Mouse (Mus musculus) forebrain, embryonic 15.5 days (tissue): ENCODE data around the gene Ugt1a2. TPM values are rescaled to one million over a fixed set of nuclear protein-coding genes. Genes with fewer than 3 reads are reported as not detected.
"Not testable (repeated sequence)": the region's sequence is repeated elsewhere in the genome, so short reads cannot be mapped to it uniquely, and the experiment has no call there.

Experiments
- ATAC-seq: fragments of 200-750 bp; cut with Nextera tagmentation; replicated peaks from 2 replicates; pipeline ENCODE4 v1.8.0; 2017; ENCODE audit warnings: mild to moderate bottlenecking, moderate TSS enrichment, moderate library complexity
- H3K27ac ChIP-seq: fragments of 300-500 bp; sonication (generic); replicated peaks from 2 replicates; pipeline ENCODE4 v1.5.1; 2015; ENCODE audit warnings: mild to moderate bottlenecking, inconsistent platforms
- H3K27me3 ChIP-seq: fragments of 300-500 bp; sonication (generic); 2 replicates; pipeline ENCODE4 v1.6.1; 2015; ENCODE audit warnings: inconsistent platforms
- H3K36me3 ChIP-seq: fragments of 300-500 bp; sonication (generic); 2 replicates; pipeline ENCODE4 v1.6.1; 2015; ENCODE audit warnings: mild to moderate bottlenecking, inconsistent platforms
- H3K4me1 ChIP-seq: fragments of 300-500 bp; sonication (generic); 2 replicates; pipeline ENCODE4 v1.6.1; 2015; ENCODE audit warnings: inconsistent platforms
- H3K4me2 ChIP-seq: fragments of 300-500 bp; sonication (generic); replicated peaks from 2 replicates; pipeline ENCODE4 v1.6.1; 2015; ENCODE audit warnings: mild to moderate bottlenecking, inconsistent platforms
- H3K4me3 ChIP-seq: fragments of 300-500 bp; sonication (generic); 2 replicates; pipeline ENCODE4 v1.5.1; 2015; ENCODE audit warnings: mild to moderate bottlenecking, inconsistent platforms
- H3K9ac ChIP-seq: fragments of 300-500 bp; sonication (generic); replicated peaks from 2 replicates; pipeline ENCODE4 v1.6.1; 2015; ENCODE audit warnings: mild to moderate bottlenecking, inconsistent platforms
- H3K9me3 ChIP-seq: fragments of 300-500 bp; sonication (generic); 2 replicates; pipeline ENCODE4 v1.6.1; 2016; ENCODE audit warnings: inconsistent platforms
- WGBS: fragments of 180-500 bp; shearing (Covaris S2); methylation state at CpG from one replicate; pipeline ENCODE4 v1.1.7; 2015; ENCODE audit warnings: mixed read lengths; 5-methylcytosine and 5-hydroxymethylcytosine counted together
- polyA plus RNA-seq: library from polyadenylated mRNA; unstranded; fragments of >200 nt; fragmentation: Nextera tagmentation; extraction: Ambion mirVana; gene quantifications from 2 replicates; pipeline ENCODE4 v1.2.1, GENCODE M21; 2015

Gene Ugt1a2
- polyA plus RNA-seq, 1 experiment from 2014 or later: not detected

GRCm38 (mm10) chr1:88220336-88220735, 19.9 kb downstream of the Ugt1a2 start:
- Histone ChIP-seq H3K9me3 (peaks cover 24% of the 10 kb centered on the region), H3K36me3 (no peaks in the 10 kb centered on the region), H3K27ac (no peak overlapping the region), H3K4me1 (no peaks in the 10 kb centered on the region), H3K4me3 (no peak overlapping the region), H3K9ac (no peak overlapping the region), H3K4me2 (no peak overlapping the region), H3K27me3 (no peaks in the 10 kb centered on the region)
- ATAC-seq: no peak

- Histone ChIP-seq H3K4me3 (no peak overlapping the region), H3K36me3 (no peaks in the 10 kb centered on the region), H3K27me3 (no peaks in the 10 kb centered on the region), H3K4me2 (no peak overlapping the region), H3K4me1 (no peaks in the 10 kb centered on the region), H3K9ac (no peak overlapping the region), H3K9me3 (peaks cover 27% of the 10 kb centered on the region), H3K27ac (no peak overlapping the region)
- 57% methylated on average over 2 of the region's 2 CpGs for WGBS
- no peak for ATAC-seq
Measured at GRCm38 (mm10) chr1:88222216-88222615, 21.8 kb downstream of the Ugt1a2 start.

DNA sequence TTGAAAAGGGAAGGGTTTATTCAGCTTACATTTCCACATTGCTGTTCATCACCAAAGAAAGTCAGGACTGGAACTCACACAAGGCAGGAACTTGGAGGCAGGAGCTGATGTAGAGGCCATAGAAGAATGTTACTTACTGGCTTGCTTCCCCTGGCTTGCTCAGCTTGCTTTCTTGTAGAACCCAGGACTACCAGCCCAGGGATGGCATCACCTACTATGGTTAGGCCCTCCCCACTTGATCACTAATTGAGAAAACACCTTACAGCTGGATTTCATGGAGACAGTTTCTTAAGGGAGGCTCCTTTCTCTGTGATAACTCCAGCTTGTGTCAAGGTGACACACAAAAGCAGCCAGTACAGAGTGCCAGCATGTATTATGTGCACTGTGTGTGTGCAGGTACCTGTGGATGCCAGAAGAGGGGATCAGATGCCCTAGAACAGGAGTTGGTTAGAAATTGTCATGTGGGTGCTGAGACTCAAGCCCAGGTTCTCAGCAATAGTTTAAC, 22.7 kb downstream of the Ugt1a2 start:
- not testable (repeated sequence) for H3K4me3 ChIP-seq, H3K36me3 ChIP-seq, H3K4me1 ChIP-seq, H3K27ac ChIP-seq, H3K4me2 ChIP-seq, ATAC-seq, H3K27me3 ChIP-seq, H3K9ac ChIP-seq
- peaks cover 31% of the 10 kb centered on the region for H3K9me3 ChIP-seq

DNA sequence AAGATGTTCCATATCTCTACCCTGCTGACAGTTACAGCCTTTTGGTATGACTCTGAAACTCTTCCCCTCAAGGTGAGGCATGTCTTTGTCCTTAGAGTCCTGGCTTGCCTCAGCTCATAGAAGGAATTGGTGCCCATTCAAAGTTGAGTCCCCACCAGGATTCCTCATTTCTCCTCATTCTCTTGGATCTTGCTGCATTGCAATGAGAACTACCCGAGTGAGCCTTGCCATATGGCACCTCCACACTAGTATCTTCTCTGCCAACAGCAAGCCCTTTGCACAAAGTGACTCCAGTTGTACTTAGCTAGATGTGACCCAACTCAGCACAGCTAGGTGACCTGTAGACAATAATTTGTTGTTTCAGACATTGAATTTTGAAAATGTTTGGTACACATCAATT, 23.2 kb downstream of the Ugt1a2 start:
- WGBS: 51% methylated on average over 1 of the region's 1 CpGs
- H3K4me2 ChIP-seq: no peak overlapping the region
- no peak overlapping the region for H3K9ac ChIP-seq
- no peaks in the 10 kb centered on the region for H3K4me1 ChIP-seq
- H3K9me3 ChIP-seq: peaks cover 36% of the 10 kb centered on the region
- no peak overlapping the region for H3K4me3 ChIP-seq
- no peak overlapping the region for H3K27ac ChIP-seq
- ATAC-seq: no peak
- no peaks in the 10 kb centered on the region for H3K36me3 ChIP-seq
- no peaks in the 10 kb centered on the region for H3K27me3 ChIP-seq

DNA sequence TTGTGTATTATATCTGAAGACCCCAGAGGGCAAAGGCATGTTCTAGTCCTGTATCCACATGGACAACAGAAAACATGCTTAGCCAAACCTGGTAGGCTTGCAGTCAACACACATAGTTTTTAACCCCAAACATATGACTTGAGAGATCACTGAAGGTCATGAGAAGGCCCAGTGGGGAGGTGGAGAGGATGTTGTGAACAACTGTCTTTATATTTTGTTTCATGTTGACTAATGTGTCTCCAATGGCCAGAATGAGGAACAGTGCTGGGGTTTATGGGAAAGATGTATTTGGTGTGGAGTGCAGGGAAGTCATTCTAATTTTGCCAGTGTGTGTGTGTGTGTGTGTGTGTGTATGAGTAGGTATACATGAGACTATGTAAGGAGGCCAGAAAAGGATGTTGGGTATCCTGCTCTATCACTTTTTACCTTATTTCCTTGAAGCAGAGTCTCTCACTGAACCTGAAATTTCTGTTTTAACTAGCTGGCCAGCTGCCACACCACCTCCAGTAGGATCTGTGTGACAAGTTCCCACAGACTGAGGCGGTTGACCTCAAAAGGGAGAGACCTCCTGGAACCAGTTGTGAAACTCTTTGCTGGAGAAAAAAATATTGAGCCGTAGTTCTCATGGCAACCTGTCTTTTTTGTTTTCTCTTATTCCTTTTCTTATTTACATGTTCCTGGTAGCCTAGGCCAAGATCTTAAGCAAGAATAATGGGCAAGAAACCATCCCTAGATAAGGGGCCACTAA, 23.8 kb downstream of the Ugt1a2 start:
- 70% methylated on average over 2 of the region's 2 CpGs for WGBS
- H3K9me3 ChIP-seq: peaks cover 42% of the 10 kb centered on the region
- ATAC-seq: no peak

DNA sequence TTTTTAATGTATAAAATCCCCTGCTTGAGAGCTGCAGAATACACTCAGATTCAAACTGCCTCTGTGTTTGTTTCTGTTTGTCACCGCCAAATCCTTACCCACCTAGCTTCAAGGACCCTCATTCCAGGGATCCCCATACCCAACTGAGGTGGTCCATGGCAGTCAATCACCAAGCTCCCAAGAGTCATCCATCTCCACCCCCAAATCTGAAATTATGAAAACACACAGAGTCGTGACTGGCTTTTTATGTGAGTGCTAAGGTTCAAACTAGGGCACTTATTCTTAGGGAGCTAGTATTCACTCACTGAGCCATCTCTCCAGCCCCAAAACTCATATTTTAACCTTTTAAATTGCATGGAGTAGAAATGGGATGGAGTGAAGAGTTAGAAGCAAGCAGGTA, 24.9 kb downstream of the Ugt1a2 start:
- not testable (repeated sequence) for H3K4me1 ChIP-seq
- 37% methylated on average over 2 of the region's 2 CpGs for WGBS
- H3K9me3 ChIP-seq: peaks cover 52% of the 10 kb centered on the region

More for the DNA sequence above, 23.8 kb downstream of the Ugt1a2 start:
- no peaks in the 10 kb centered on the region for H3K27me3 ChIP-seq
- no peak overlapping the region for H3K9ac ChIP-seq
- H3K27ac ChIP-seq: no peak overlapping the region
- no peaks in the 10 kb centered on the region for H3K4me1 ChIP-seq
- H3K4me2 ChIP-seq: no peak overlapping the region
- no peaks in the 10 kb centered on the region for H3K36me3 ChIP-seq
- no peak overlapping the region for H3K4me3 ChIP-seq

DNA sequence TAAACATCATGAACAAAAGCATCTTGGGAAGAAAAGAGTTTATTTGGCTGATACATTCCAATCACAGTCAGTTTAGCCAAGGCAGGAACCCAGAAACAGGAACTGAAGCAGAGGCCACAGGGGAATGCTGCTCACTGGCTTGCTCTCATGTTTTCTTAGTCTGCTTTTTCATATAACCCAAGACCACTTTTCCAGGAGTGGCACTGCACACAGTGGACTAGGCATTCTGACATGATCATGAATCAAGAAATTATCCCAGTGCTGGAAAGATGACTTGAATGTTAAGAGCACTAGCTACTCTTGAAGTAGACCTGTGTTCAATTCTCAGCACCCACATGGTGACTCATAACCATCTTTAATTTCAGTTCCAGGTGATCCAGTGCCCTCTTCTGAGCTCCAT, 25.3 kb downstream of the Ugt1a2 start:
- Histone ChIP-seq H3K27me3 (no peaks in the 10 kb centered on the region), H3K36me3 (no peaks in the 10 kb centered on the region), H3K4me1 (no peaks in the 10 kb centered on the region), H3K4me2 (no peak overlapping the region), H3K27ac (no peak overlapping the region), H3K9me3 (peaks cover 56% of the 10 kb centered on the region), H3K4me3 (no peak overlapping the region), H3K9ac (no peak overlapping the region)
- no peak for ATAC-seq

More for the DNA sequence above, 24.9 kb downstream of the Ugt1a2 start:
- not testable (repeated sequence) for ATAC-seq, H3K27ac ChIP-seq, H3K9ac ChIP-seq, H3K4me2 ChIP-seq, H3K36me3 ChIP-seq, H3K27me3 ChIP-seq, H3K4me3 ChIP-seq

DNA sequence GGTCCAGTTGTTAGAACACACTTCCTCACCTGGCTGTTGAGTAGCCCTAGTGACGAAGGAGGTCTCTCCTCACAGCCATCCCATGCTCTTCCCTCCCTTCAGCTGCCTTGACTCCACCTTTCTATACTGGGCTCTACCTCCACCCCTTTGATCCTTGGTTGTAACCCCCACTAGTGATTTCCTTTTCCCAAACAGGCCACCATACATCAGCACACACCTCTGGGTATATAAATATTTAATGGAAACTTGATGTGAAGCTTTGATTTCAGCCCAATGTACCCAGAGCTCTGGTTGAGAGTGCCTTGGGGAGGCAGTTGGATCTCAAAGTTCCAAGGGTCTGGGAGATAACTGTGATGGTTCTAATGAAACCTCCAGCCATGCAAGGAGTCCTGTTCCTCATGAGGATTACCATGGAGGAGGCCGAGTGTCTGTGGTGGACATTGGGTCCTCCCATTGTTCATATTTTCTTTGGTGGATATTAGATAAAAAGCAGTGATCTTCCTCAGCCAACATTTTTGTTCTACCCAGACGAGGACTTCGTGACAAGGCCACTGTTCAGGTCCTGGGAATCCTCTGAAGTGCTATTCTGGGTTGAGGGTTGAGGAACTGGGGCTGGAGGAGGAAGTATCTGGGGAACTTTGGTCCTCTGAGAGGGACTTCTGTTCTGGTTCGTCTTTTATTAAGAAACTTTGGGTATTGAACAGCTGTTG, 26.4 kb downstream of the Ugt1a2 start, which contains the start of gene Mroh2a:
Gene Mroh2a, plus strand, starts transcription at position 317 of the 710 bp plus-strand sequence.
- no peak for ATAC-seq
- no peak within 1 kb of the TSS for H3K4me2 ChIP-seq

GRCm38 (mm10) chr1:88227482-88227881, 27.1 kb downstream of the Ugt1a2 start:
- Histone ChIP-seq H3K9ac (no peak overlapping the region), H3K4me3 (no peak overlapping the region), H3K9me3 (peaks cover 71% of the 10 kb centered on the region), H3K4me1 (no peaks in the 10 kb centered on the region), H3K27ac (no peak overlapping the region), H3K27me3 (no peaks in the 10 kb centered on the region), H3K4me2 (no peak overlapping the region), H3K36me3 (no peaks in the 10 kb centered on the region)
- no peak for ATAC-seq
- WGBS: 56% methylated on average over 2 of the region's 2 CpGs

More for the DNA sequence above, 26.4 kb downstream of the Ugt1a2 start, which contains the start of gene Mroh2a:
- Histone ChIP-seq H3K27ac (no peak within 1 kb of the TSS), H3K4me1 (no peaks in the 10 kb centered on the region), H3K27me3 (no peaks in the 10 kb centered on the region), H3K36me3 (no peaks in the 10 kb centered on the region), H3K9ac (no peak within 1 kb of the TSS), H3K4me3 (no peak within 1 kb of the TSS), H3K9me3 (peaks cover 67% of the 10 kb centered on the region)
- WGBS: 54% methylated on average over 5 of the region's 5 CpGs

DNA sequence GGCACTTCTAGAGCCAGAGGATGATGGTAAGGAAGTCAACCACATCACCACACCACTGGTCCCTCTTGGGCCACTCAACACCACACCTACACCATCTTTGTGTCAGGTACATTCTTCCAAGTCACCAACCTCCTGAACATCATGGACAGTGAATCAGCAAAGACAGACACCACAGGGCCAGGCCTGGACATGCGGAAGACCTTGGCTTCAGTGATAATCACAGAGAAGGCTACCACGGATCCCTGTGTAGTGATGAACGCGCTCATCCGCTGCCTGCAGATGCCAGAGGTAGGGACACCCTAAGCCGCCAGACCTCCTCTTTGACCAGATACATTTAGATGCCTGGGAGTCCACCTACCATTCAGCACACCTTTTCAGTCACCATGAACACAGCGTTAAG, 27.7 kb downstream of the Ugt1a2 start:
- Histone ChIP-seq H3K4me3 (no peak overlapping the region), H3K27ac (no peak overlapping the region), H3K4me2 (no peak overlapping the region), H3K9ac (no peak overlapping the region), H3K4me1 (no peaks in the 10 kb centered on the region), H3K27me3 (no peaks in the 10 kb centered on the region), H3K9me3 (peaks cover 77% of the 10 kb centered on the region), H3K36me3 (no peaks in the 10 kb centered on the region)
- no peak for ATAC-seq
- WGBS: 72% methylated on average over 7 of the region's 7 CpGs

- Histone ChIP-seq H3K9ac (no peak overlapping the region), H3K4me3 (no peak overlapping the region), H3K36me3 (no peaks in the 10 kb centered on the region), H3K27ac (no peak overlapping the region), H3K9me3 (peaks cover 89% of the 10 kb centered on the region), H3K4me2 (no peak overlapping the region), H3K27me3 (no peaks in the 10 kb centered on the region), H3K4me1 (no peaks in the 10 kb centered on the region)
- no peak for ATAC-seq
- 78% methylated on average over 3 of the region's 3 CpGs for WGBS
Measured at GRCm38 (mm10) chr1:88229566-88229965, 29.2 kb downstream of the Ugt1a2 start.

DNA sequence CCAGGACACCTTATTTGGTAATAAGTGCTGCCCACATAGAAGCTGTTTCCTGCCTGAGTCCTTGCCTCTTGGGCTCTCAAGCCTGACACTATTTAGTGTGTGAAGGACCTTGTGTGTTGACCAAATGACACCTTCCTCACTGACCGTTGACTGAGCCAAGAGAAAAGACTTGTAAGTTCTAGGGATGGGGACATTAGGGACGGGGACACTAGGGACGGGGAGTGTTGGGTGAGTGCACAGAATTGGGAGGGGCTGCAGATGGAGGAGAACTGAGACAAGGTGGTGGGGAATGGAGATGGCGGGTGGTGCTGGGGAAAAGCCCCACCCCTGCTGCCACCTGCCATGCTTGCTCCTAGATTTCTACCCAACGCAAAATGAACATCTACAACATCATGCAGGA, 29.6 kb downstream of the Ugt1a2 start:
- no peak overlapping the region for H3K4me3 ChIP-seq
- H3K4me2 ChIP-seq: no peak overlapping the region
- WGBS: 89% methylated on average over 5 of the region's 5 CpGs
- ATAC-seq: no peak
- H3K36me3 ChIP-seq: no peaks in the 10 kb centered on the region
- no peaks in the 10 kb centered on the region for H3K4me1 ChIP-seq
- no peak overlapping the region for H3K9ac ChIP-seq
- no peak overlapping the region for H3K27ac ChIP-seq
- peaks cover 93% of the 10 kb centered on the region for H3K9me3 ChIP-seq
- H3K27me3 ChIP-seq: no peaks in the 10 kb centered on the region
